Mouse (Mus musculus) liver, adult 2 months (tissue): ENCODE measurements around the gene Acer1. TPM values are rescaled to one million over a fixed set of nuclear protein-coding genes. Genes with fewer than 3 reads are reported as not detected.

ENCODE experiments used
- DNase-seq: peaks from one replicate; pipeline ENCODE4 v3.0.0-alpha.2; 2011; ENCODE audit warnings: low read depth, low spot score; ENCODE audit errors: extremely low read depth
- H3K27ac ChIP-seq: fragments of 200-500 bp; replicated peaks from 2 replicates; pipeline ENCODE4 v1.5.1; 2012; ENCODE audit warnings: low read depth, mild to moderate bottlenecking, control low read depth, inconsistent platforms, low read length; ENCODE audit not compliant: insufficient read depth
- H3K27me3 ChIP-seq: fragments of 200-500 bp; 2 replicates; pipeline ENCODE4 v1.6.1; 2012; ENCODE audit warnings: mild to moderate bottlenecking, moderate library complexity, low read length, inconsistent platforms; ENCODE audit not compliant: control insufficient read depth, insufficient read depth
- H3K36me3 ChIP-seq: fragments of 200-500 bp; 2 replicates; pipeline ENCODE4 v1.6.1; 2012; ENCODE audit warnings: low read length, inconsistent platforms; ENCODE audit not compliant: control insufficient read depth, insufficient read depth
- H3K4me1 ChIP-seq: fragments of 200-500 bp; 2 replicates; pipeline ENCODE4 v1.6.1; 2011; ENCODE audit warnings: low read length; ENCODE audit not compliant: control insufficient read depth, insufficient read depth
- H3K4me3 ChIP-seq: fragments of 200-500 bp; 2 replicates; pipeline ENCODE4 v1.5.1; 2011; ENCODE audit warnings: low read depth, mild to moderate bottlenecking, control low read depth, low read length, moderate library complexity; ENCODE audit not compliant: insufficient read depth
- H3K79me2 ChIP-seq: fragments of 200-500 bp; 2 replicates; pipeline ENCODE4 v1.6.1; 2012; ENCODE audit warnings: inconsistent platforms, mild to moderate bottlenecking, low read length, moderate library complexity; ENCODE audit not compliant: control insufficient read depth, insufficient read depth
- H3K9ac ChIP-seq: fragments of 200-500 bp; 2 replicates; pipeline ENCODE4 v1.6.1; 2012; ENCODE audit warnings: low read depth, mild to moderate bottlenecking, control low read depth, inconsistent platforms, low read length
- CTCF ChIP-seq: fragments of 200-500 bp; IDR thresholded peaks from 2 replicates; pipeline ENCODE4 v1.5.1; 2011; ENCODE audit warnings: low read depth, low read length, control low read depth
- POLR2A ChIP-seq: fragments of 200-500 bp; IDR thresholded peaks from 2 replicates; pipeline ENCODE4 v1.6.1; 2011; ENCODE audit warnings: low read length, control low read depth; ENCODE audit not compliant: insufficient read depth; ENCODE audit errors: extremely low read depth
- WGBS: fragments of 180-500 bp; shearing (Covaris S2); methylation state at CpG from one replicate; pipeline ENCODE4 v1.1.7; 2018; 5-methylcytosine and 5-hydroxymethylcytosine counted together
- polyA plus RNA-seq: library from polyadenylated mRNA; depleted of rRNA; stranded (reverse); fragments of >200 nt; gene quantifications from 2 replicates; pipeline ENCODE4 v1.2.3, GENCODE M21; 2012
- total RNA-seq: library from RNA; depleted of rRNA; stranded (reverse); fragments of >200 nt; gene quantifications from 2 replicates; pipeline ENCODE4 v1.2.3, GENCODE M21; 2014

The Acer1 gene
- total and polyA plus RNA-seq, 2 experiments, result not detected

GRCm38 (mm10) chr17:56995046-56995445 lies 13.1 kb upstream of the Acer1 start:
- no peak overlapping the region for H3K9ac ChIP-seq
- H3K4me1 ChIP-seq, result peaks cover 7% of the 10 kb centered on the region
- H3K27me3 ChIP-seq, result no peaks in the 10 kb centered on the region
- 81% methylated on average over 8 of the region's 8 CpGs for WGBS
- H3K79me2 ChIP-seq, result peaks cover 9% of the 10 kb centered on the region; the same call in 1 of the 2 replicates
- H3K36me3 ChIP-seq, result peaks cover 7% of the 10 kb centered on the region; the same call in 1 of the 2 replicates
- TF ChIP-seq CTCF (no peak), POLR2A (no peak)
- DNase-seq, result no peak
- no peak overlapping the region for H3K4me3 ChIP-seq
- H3K27ac ChIP-seq, result no peak overlapping the region

GRCm38 (mm10) chr17:56990966-56991365 lies 9.0 kb upstream of the Acer1 start:
- H3K27me3 ChIP-seq, result no peaks in the 10 kb centered on the region
- WGBS, result 75% methylated on average over 2 of the region's 2 CpGs
- H3K36me3 ChIP-seq, result peaks cover 7% of the 10 kb centered on the region; the same call in 1 of the 2 replicates
- no peak overlapping the region; the same call in 1 of the 2 replicates for H3K27ac ChIP-seq
- peak overlapping the region; percentile 43 for H3K9ac ChIP-seq
- peaks cover 7% of the 10 kb centered on the region for H3K4me1 ChIP-seq
- H3K79me2 ChIP-seq, result peaks cover 9% of the 10 kb centered on the region; the same call in 1 of the 2 replicates
- DNase-seq, result no peak
- H3K4me3 ChIP-seq, result peak overlapping the region; percentile 69
- TF ChIP-seq POLR2A, result no peak
- TF ChIP-seq CTCF, result no peak

GRCm38 (mm10) chr17:56990115-56990746 lies 8.3 kb upstream of the Acer1 start, which contains the start of gene Clpp:
Gene Clpp, plus strand, starts transcription at chr17:56990305.
- Histone ChIP-seq H3K27ac (peak within 1 kb of the TSS; percentile 59), H3K27me3 (no peaks in the 10 kb centered on the region), H3K4me1 (peaks cover 7% of the 10 kb centered on the region), H3K36me3 (peaks cover 7% of the 10 kb centered on the region; the same call in 1 of the 2 replicates), H3K79me2 (peaks cover 9% of the 10 kb centered on the region; the same call in 1 of the 2 replicates), H3K4me3 (peak within 1 kb of the TSS; percentile 69), H3K9ac (peak within 1 kb of the TSS; percentile 77)
- TF ChIP-seq CTCF (no peak), POLR2A (peak; percentile 80)
- WGBS, result under 1% methylated on average over 52 of the region's 52 CpGs
- DNase-seq, result peak; percentile 95

- peak; percentile 85 for DNase-seq
- Histone ChIP-seq H3K4me3 (peak overlapping the region; percentile 65), H3K27ac (peak overlapping the region; percentile 59), H3K79me2 (peaks cover 9% of the 10 kb centered on the region; the same call in 1 of the 2 replicates), H3K36me3 (peaks cover 5% of the 10 kb centered on the region; the same call in 1 of the 2 replicates), H3K27me3 (no peaks in the 10 kb centered on the region), H3K4me1 (peaks cover 7% of the 10 kb centered on the region), H3K9ac (peak overlapping the region; percentile 68)
- no peak for TF ChIP-seq POLR2A
- WGBS, result 3% methylated on average over 25 of the region's 25 CpGs
Measured at GRCm38 (mm10) chr17:56989467-56990114, 7.7 kb upstream of the Acer1 start.

- no peaks in the 10 kb centered on the region for H3K27me3 ChIP-seq
- H3K4me3 ChIP-seq, result no peak overlapping the region
- no peak for DNase-seq
- no peak overlapping the region for H3K27ac ChIP-seq
- 79% methylated on average over 7 of the region's 7 CpGs for WGBS
- TF ChIP-seq CTCF (no peak), POLR2A (no peak)
- H3K79me2 ChIP-seq, result peaks cover 9% of the 10 kb centered on the region; the same call in 1 of the 2 replicates
- peaks cover 3% of the 10 kb centered on the region; the same call in 1 of the 2 replicates for H3K36me3 ChIP-seq
- peaks cover 7% of the 10 kb centered on the region for H3K4me1 ChIP-seq
- no peak overlapping the region for H3K9ac ChIP-seq
Measured at GRCm38 (mm10) chr17:56988921-56989430, 7.0 kb upstream of the Acer1 start.

GRCm38 (mm10) chr17:56988441-56988840 lies 6.5 kb upstream of the Acer1 start:
- Histone ChIP-seq H3K4me1 (peaks cover 7% of the 10 kb centered on the region), H3K36me3 (peaks cover 2% of the 10 kb centered on the region; the same call in 1 of the 2 replicates), H3K79me2 (peaks cover 9% of the 10 kb centered on the region; the same call in 1 of the 2 replicates), H3K4me3 (no peak overlapping the region), H3K9ac (no peak overlapping the region), H3K27me3 (no peaks in the 10 kb centered on the region), H3K27ac (no peak overlapping the region)
- no peak for DNase-seq
- WGBS, result 88% methylated on average over 7 of the region's 7 CpGs
- TF ChIP-seq CTCF, result no peak
- no peak for TF ChIP-seq POLR2A
